Mouse (Mus musculus): Measurements from ENCODE around the gene Pycard.
"Not testable (repeated sequence)": the region's sequence is repeated elsewhere in the genome, so short reads cannot be mapped to it uniquely, and the experiment has no call there.

Pycard gene

DNA sequence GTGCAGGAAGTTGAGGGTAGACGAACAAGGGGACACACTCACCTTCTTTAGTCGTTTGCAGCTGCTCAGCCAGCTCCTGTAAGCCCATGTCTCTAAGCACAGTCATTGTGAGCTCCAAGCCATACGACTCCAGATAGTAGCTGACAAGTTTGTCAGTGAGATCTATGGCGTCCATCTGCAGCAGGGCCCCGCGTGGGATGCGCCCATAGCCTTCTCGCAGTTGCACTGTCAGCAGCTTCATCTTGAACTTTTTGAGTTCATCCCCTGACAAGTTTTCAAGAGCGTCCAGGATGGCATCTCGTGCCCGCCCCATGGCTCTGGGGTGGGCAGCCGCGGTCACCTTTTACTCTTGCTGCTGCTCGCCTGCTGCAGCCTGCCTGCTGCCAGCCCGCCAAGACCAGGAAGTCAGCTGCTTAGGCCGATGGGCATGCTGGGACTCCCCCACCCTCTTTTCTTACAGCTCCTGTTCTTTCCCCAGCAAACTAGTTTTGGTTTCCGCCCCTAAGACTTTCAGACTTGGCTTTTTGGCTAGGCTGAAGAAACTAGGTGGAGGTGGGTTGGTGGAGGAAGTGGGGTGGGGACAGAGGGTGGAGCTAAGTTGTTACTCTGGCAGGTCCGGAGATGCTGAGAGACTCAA lies at the start of gene Pycard:
TSS of gene Pycard (minus strand) at position 527 of the 637 bp plus-strand sequence.
- in situ Hi-C loops (cut with MboI, MseI), result no loop called here

- in situ Hi-C loops (cut with MboI, MseI), result not testable (repeated sequence)
These were observed 48.6 kb upstream of the Pycard start for GRCm38 (mm10) chr7:128042161-128042820.

DNA sequence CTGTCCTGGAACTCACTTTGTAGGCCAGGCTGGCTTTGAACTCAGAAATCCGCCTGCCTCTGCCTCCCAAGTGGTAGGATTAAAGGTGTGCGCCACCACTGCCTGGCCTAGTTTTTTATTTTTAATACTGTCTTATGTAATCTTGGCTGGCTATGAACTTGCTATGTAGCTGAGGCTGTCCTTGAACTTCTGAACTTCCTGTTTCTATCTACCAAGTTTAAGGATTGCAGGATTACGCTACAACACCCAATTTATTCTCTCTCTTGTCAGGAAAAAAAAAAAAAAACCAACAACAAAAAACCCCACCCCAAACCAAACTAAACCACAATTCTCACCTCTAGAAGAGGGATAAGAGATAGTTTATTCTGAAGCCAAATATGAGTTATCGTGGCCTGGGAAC lies 39.9 kb upstream of the Pycard start:
- in situ Hi-C loops (cut with MboI, MseI), result no loop called here

- in situ Hi-C loops (cut with MboI, MseI), result no loop called here
These were observed 39.3 kb upstream of the Pycard start for GRCm38 (mm10) chr7:128032989-128033293.

- in situ Hi-C loops (cut with MboI, MseI), result no loop called here
These were observed 38.8 kb upstream of the Pycard start for GRCm38 (mm10) chr7:128032290-128032988.

GRCm38 (mm10) chr7:128031403-128031976 lies 37.8 kb upstream of the Pycard start:
- in situ Hi-C loops (cut with MboI, MseI), result no loop called here

DNA sequence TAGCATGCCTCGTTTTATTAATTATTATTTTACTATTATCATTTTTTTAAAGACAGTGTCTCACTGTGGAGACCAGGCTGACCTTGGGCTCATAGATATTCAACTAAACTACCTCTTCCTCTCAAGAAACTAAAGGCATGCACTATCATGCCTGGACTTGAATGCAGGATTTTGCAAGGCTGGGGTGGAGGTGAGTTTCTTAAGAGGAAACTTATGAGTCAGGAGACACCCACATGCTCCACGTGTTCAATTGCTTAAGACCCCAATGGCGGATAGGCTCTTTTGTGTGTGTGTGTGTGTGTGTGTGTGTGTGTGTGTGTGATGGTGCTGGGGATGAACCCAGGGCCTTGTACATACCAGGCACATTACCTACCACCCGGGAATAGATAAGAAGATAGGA lies 31.7 kb upstream of the Pycard start:
- in situ Hi-C loops (cut with MboI, MseI), result no loop called here

DNA sequence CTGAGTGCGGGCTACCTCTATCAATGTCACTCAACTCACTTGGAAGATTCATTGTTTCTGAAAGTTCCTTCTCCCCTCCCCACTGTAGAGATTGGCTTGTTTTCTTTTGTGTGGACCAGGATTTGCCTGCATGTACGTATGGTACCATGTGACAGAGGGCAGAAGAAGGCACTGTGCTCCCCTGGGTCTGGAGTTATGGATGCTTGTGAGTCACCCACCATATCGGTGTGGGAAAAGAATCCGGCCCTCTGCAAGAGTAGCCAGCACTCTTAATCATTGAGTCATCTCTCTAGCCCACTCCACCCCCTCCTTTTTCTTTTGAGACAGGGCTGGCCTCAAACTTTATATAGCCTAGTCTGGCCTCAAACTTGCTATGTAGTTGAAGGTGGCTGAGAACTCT lies 31.3 kb upstream of the Pycard start:
- in situ Hi-C loops (cut with MboI, MseI), result loop anchor here (25.0 kb wide), 1 partner anchor 187 kb away; the partner anchor contains the start of gene Cox6a2

DNA sequence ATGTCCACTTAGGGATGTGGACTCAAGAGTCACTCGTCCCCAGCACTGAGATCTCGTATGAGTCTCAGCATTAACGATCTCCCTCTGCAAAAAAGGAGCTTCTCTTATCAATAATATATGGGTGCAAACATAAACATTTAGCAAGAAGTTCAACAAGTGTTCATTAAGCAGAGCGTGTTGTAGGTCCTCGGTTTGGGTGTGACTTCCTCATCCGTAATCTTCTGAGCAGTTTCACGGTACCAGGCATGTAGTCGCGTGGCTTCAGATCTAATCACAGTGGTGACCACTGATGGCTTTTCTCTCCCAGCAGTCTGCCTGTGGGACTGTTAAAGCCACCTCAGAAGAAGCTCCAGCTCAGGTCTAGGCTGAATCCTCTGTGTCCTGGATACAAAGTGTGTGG lies 30.7 kb upstream of the Pycard start:
- in situ Hi-C loops (cut with MboI, MseI), result loop anchor here (25.0 kb wide), 1 partner anchor 188 kb away; the partner anchor contains the start of gene Cox6a2

GRCm38 (mm10) chr7:128023565-128023964 lies 29.9 kb upstream of the Pycard start:
- in situ Hi-C loops (cut with MboI, MseI), result loop anchor here (25.0 kb wide), 1 partner anchor 189 kb away; the partner anchor contains the start of gene Cox6a2

DNA sequence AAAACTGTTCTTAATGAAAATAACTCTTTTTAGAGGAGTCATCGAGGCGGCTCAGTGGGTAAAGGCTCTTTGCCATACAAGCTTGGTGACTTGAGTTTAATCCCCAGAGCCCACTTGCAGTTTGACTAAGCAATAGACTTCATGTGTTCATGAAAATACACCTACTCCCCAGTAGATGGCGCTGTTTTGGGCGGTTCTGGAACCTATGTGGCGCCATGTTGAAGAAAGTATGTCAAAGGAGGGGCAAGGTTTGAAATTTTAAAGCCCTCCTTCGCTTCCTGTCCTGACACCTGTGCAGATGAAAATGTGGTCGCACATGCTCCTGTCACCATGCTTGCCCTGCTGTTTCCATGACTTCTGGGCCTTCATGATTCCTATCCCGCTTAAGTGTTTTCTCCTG lies 29.3 kb upstream of the Pycard start:
- in situ Hi-C loops (cut with MboI, MseI), result loop anchor here (25.0 kb wide), 1 partner anchor 189 kb away; the partner anchor contains the start of gene Cox6a2

DNA sequence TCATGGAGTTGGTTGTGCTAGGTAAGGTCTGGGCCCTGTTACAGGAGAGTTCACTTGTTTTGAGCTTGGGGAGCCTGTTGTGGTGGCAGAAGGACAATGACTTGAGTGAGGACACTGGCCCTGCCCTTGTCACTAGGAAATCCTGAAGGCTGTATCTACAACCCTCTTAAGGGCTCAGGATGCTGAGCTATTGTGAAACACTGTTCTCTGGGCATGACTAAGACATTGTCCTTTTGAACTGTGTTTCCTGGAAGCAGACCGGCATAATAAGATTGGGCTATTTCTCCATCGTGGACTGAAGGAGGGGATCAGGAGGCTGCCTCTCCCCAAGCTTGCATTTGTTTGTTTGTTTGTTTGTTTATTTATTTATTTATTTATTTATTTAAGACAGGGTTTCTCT lies 25.5 kb upstream of the Pycard start:
- in situ Hi-C loops (cut with MboI, MseI), result loop anchor here (25.0 kb wide), 1 partner anchor 193 kb away; the partner anchor contains the start of gene Cox6a2

DNA sequence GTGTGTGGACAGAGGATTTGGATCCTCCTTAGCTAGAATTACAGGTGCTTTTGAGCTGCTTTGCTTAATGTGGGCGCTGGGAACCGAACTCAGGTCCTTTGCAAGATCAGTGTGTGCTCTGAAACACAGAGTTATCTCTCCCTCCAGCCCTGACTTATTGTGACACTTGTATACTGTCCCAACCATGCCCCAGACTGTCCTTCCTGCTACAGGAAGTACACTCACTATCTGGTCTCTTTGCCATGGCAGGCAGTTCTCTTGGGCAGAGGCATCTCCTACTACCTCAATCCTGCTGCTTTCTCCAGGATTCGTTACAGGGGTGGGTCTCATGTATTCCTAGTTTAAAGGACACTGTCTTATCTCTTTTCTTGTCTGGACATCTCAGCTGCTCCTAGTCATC lies 24.6 kb upstream of the Pycard start:
- in situ Hi-C loops (cut with MboI, MseI), result loop anchor here (25.0 kb wide), 1 partner anchor 194 kb away; the partner anchor contains the start of gene Cox6a2

GRCm38 (mm10) chr7:128016650-128017049 lies 23.0 kb upstream of the Pycard start:
- in situ Hi-C loops (cut with MboI, MseI), result loop anchor here (25.0 kb wide), 1 partner anchor 196 kb away; the partner anchor contains the start of gene Cox6a2

DNA sequence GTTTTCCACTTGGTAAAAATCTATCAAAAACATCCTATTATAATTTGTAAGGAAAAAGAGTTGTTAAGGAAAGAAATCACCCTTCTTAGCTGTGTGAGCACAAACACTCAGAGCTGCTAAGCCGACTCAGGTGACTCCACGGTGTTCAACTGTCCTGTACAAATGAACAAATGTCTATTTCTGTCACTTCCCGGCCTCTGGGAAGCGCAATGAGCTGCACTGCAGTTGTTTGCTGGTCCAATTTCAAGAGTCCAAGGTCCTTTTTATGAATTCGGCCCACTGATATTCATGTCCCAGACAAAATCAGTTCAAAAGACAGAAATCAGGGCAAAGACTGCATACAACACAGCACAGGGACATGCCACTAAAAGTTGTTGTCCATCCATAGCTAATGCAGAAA lies 22.5 kb upstream of the Pycard start:
- in situ Hi-C loops (cut with MboI, MseI), result loop anchor here (25.0 kb wide), 1 partner anchor 196 kb away; the partner anchor contains the start of gene Cox6a2

- in situ Hi-C loops (cut with MboI, MseI), result loop anchor here (25.0 kb wide), 1 partner anchor 199 kb away; the partner anchor contains the start of gene Cox6a2
These were observed 19.4 kb upstream of the Pycard start for GRCm38 (mm10) chr7:128013116-128013515.

DNA sequence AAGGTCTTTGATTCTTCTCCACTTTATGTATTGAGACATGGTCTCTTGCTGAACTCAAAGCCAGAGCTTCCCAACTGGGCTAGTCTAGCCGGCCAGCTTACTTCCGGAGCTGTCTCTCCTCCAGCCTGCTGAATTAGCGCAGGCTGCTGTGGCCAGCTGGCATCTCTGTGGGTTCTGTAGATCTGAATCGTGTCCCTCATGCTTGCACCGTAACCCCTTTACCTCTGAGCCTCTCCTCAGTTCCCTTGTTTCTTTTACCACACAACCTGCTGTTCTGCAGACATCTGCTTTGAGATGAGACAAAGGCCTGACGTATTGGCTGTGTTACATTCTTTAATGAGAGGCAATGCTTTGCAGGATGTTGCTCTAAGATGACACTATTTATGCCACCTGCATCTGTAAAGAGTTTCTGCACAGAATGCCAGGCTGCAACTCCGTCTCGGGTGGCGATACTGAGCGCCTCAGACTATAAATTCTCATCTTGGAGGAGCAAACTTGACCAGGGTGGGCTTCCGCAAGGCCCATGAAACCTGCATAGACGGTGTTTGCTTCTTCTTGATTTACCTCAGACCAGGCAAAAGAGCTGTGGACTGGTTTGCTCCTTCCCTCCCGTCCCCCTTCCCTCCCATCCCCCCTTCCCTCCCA lies 18.6 kb upstream of the Pycard start:
- in situ Hi-C loops (cut with MboI, MseI), result loop anchor here (25.0 kb wide), 1 partner anchor 200 kb away; the partner anchor contains the start of gene Cox6a2

DNA sequence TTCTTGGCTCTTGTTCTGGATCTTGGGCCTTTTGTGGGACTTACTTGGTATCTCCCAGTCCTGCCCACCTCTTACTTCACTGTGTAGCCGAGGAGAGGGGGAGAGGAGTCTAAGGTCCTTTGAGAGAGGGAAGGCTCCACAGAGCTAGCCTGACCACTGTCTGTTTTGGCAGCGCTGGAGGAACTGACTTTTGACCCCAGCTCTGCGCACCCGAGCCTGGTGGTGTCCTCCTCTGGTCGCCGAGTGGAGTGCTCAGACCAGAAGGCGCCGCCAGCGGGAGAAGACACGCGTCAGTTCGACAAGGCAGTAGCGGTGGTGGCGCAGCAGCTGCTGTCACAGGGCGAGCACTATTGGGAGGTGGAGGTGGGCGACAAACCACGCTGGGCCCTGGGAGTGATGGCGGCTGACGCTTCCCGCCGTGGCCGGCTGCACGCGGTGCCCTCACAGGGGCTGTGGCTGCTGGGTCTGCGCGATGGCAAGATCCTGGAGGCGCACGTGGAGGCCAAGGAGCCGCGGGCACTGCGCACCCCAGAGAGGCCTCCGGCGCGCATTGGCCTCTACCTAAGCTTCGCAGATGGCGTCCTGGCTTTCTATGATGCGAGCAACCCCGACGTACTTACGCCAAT lies 16.2 kb upstream of the Pycard start:
- in situ Hi-C loops (cut with MboI, MseI), result loop anchor here (25.0 kb wide), 1 partner anchor 202 kb away; the partner anchor contains the start of gene Cox6a2

- in situ Hi-C loops (cut with MboI, MseI), result loop anchor here (25.0 kb wide), 1 partner anchor 206 kb away; the partner anchor contains the start of gene Cox6a2
These were observed 12.5 kb upstream of the Pycard start for GRCm38 (mm10) chr7:128006193-128006592.

All from regulatory T cell (primary cell).